Mouse (Mus musculus) cortical plate, adult 2 months (tissue): ENCODE measurements around the gene Ndfip2.

Source experiments
- CTCF ChIP-seq: fragments of 200-500 bp; IDR thresholded peaks from 2 replicates; pipeline ENCODE4 v1.5.1; 2011; ENCODE audit warnings: mild to moderate bottlenecking, control low read depth, low read length; ENCODE audit not compliant: insufficient read depth; ENCODE audit errors: extremely low read depth
- POLR2A ChIP-seq: fragments of 200-500 bp; IDR thresholded peaks from 2 replicates; pipeline ENCODE4 v1.6.1; 2011; ENCODE audit warnings: mild to moderate bottlenecking, low read length, control low read depth; ENCODE audit not compliant: insufficient read depth; ENCODE audit errors: extremely low read depth

DNA sequence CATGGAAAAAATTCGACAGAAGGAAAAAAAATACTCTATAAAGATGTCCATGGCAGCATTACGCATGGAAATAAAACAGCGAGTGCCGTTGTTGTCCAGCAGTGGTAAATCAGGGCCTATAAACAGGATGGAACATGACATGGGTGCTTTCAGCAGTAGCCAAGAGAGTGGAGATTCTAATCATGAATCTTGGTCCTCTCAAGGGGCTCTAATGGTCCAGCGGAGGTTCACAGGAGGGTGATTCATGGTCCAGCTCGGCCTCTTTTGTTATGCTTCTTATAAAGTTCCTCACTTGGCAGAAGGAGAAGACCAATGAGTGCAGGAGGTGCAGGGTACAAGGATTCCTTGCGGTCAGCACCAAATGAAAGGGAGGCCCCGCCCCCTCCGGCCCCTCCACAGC lies 65.1 kb downstream of the Ndfip2 start:
- TF ChIP-seq POLR2A: no peak
- no peak for TF ChIP-seq CTCF
